Mouse (Mus musculus): ENCODE data around the gene Cox6a2. TPM values are rescaled to one million over a fixed set of nuclear protein-coding genes. Genes with fewer than 3 reads are reported as not detected.

The Cox6a2 gene
- total RNA-seq (2022): 1,000 to 10,000 TPM; 1,058 to 1,573 (median 1,397) TPM

- peak; percentile 41 to 61 for DNase-seq (ENCODE audit: low spot score in 2 of 2)
Measured at GRCm38 (mm10) chr7:128206152-128206551, at the start of gene Cox6a2. Gene Cox6a2 (minus strand): TSS chr7:128206387.

- no peak for DNase-seq (ENCODE audit: low spot score in 2 of 2)
Measured at GRCm38 (mm10) chr7:128255757-128256156, 49.6 kb upstream of the Cox6a2 start.

- no peak for DNase-seq (ENCODE audit: low spot score in 2 of 2)
Measured at GRCm38 (mm10) chr7:128254978-128255377, 48.8 kb upstream of the Cox6a2 start.

GRCm38 (mm10) chr7:128252609-128253008 is 46.4 kb upstream of the Cox6a2 start:
- DNase-seq (ENCODE audit: low spot score in 2 of 2): no peak

GRCm38 (mm10) chr7:128251946-128252345 is 45.8 kb upstream of the Cox6a2 start:
- no peak for DNase-seq (ENCODE audit: low spot score in 2 of 2)

GRCm38 (mm10) chr7:128249998-128250397 is 43.8 kb upstream of the Cox6a2 start:
- DNase-seq (ENCODE audit: low spot score in 2 of 2): no peak

- no peak for DNase-seq (ENCODE audit: low spot score in 2 of 2)
Measured at GRCm38 (mm10) chr7:128248081-128249042, 42.2 kb upstream of the Cox6a2 start.

- DNase-seq (ENCODE audit: low spot score in 2 of 2): peak; percentile 71 to 79
Measured at GRCm38 (mm10) chr7:128247443-128247842, 41.3 kb upstream of the Cox6a2 start.

GRCm38 (mm10) chr7:128246496-128247391 is 40.6 kb upstream of the Cox6a2 start, which contains the start of gene Tgfb1i1:
Gene Tgfb1i1 (plus strand): TSS chr7:128246812.
- peak; percentile 45 to 51 for DNase-seq (ENCODE audit: low spot score in 2 of 2)

- DNase-seq (ENCODE audit: low spot score in 2 of 2): no peak
Measured at GRCm38 (mm10) chr7:128245547-128245946, 39.4 kb upstream of the Cox6a2 start.

GRCm38 (mm10) chr7:128244410-128245025 is 38.3 kb upstream of the Cox6a2 start:
- DNase-seq (ENCODE audit: low spot score in 2 of 2): no peak

GRCm38 (mm10) chr7:128243921-128244320 is 37.7 kb upstream of the Cox6a2 start:
- no peak for DNase-seq (ENCODE audit: low spot score in 2 of 2)

GRCm38 (mm10) chr7:128242331-128242730 is 36.1 kb upstream of the Cox6a2 start:
- DNase-seq (ENCODE audit: low spot score in 2 of 2): no peak

GRCm38 (mm10) chr7:128240131-128240784 is 34.1 kb upstream of the Cox6a2 start:
- DNase-seq (ENCODE audit: low spot score in 2 of 2): no peak

GRCm38 (mm10) chr7:128238991-128239390 is 32.8 kb upstream of the Cox6a2 start:
- no peak for DNase-seq (ENCODE audit: low spot score in 2 of 2)

- DNase-seq (ENCODE audit: low spot score in 2 of 2): peak; percentile 98 to 99
Measured at GRCm38 (mm10) chr7:128237927-128238778, 32.0 kb upstream of the Cox6a2 start, which contains the start of gene 9130023H24Rik. Gene 9130023H24Rik (minus strand): TSS chr7:128238031.

GRCm38 (mm10) chr7:128237593-128237926 is 31.4 kb upstream of the Cox6a2 start:
- DNase-seq (ENCODE audit: low spot score in 2 of 2): no peak

GRCm38 (mm10) chr7:128236856-128237592 is 30.8 kb upstream of the Cox6a2 start, which contains the start of gene Armc5:
Gene Armc5 (plus strand): TSS chr7:128237342.
- peak; percentile 86 to 87 for DNase-seq (ENCODE audit: low spot score in 2 of 2)

- DNase-seq (ENCODE audit: low spot score in 2 of 2): no peak
Measured at GRCm38 (mm10) chr7:128236426-128236825, 30.2 kb upstream of the Cox6a2 start.

All from gastrocnemius, adult 8-10 months (tissue).